Mouse (Mus musculus): ENCODE data around the gene Popdc3. TPM values are rescaled to one million over a fixed set of nuclear protein-coding genes. Genes with fewer than 3 reads are reported as not detected.
"Not testable (repeated sequence)": the region's sequence is repeated elsewhere in the genome, so short reads cannot be mapped to it uniquely, and the experiment has no call there.

Gene Popdc3
- polyA plus RNA-seq (2012; rRNA removed), result 0.22 and 0.59 TPM in 2 replicates

DNA sequence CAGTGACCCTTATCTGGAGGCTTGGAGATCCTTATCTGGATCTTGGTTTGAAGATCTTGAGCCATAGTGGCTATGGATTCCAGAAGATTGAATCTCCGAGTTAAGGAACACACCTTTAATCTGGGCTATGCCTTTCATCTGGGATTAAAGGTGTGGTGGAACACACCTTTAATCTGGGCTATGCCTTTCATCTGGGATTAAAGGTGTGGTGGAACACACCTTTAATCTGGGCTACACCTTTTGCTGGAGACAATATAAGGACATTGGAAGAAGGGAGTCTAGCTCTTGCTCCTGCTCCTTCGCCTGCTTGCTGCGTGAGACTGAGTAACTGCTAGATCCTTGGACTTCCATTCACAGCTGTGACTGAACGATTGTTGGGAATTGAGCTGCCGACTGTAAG lies at the start of gene Popdc3:
Gene Popdc3, plus strand, starts transcription at position 301 of the 400 bp plus-strand sequence.
- DNase-seq (ENCODE audit: extremely low spot score in 1 of 2, low spot score in 1 of 2), result not testable (repeated sequence)

DNA sequence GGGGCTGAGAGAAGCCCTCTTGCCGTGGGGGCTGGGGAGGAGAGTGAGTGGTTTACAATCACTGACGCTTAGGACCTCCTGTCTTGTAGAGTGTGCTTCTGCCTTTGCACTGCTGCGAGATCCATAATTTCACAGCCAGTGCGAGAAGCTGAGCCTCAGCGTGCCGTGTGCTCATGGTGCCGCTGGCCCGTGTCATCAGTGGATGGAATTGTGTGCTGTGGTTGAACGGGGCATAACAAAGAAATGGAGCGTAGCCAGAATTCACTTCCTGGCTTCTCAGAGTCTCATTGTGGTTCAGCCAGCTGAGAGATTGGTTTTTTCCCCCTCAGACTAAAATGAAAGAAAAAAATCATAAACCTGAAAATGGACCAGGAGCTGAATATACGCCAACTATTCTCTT lies 48.8 kb upstream of the Popdc3 start:
- no peak for DNase-seq (ENCODE audit: extremely low spot score in 1 of 2, low spot score in 1 of 2)

DNA sequence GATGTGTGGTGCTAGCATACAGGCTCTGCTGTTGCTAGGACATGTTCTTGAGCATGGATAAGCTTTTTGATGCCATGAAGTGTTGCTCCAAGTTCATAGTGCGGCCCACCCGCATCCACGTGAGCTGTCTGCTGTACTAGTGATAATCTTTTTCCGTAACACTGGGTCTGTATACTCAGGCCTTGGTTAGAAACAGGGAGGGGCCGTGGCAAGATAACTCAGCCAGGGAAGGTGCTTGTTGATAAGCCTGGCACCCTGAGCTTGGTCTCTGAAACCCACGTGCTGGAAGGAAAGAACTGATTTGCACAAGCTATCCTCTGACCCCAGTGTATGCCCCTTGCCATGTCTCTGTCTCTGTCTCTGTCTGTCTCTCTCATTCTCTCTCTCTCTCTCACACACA lies 47.9 kb upstream of the Popdc3 start:
- no peak for DNase-seq (ENCODE audit: extremely low spot score in 1 of 2, low spot score in 1 of 2)

GRCm38 (mm10) chr10:45132371-45132770 lies 45.5 kb upstream of the Popdc3 start:
- peak in 1 of 2 experiments; percentile 35 for DNase-seq (ENCODE audit: extremely low spot score in 1 of 2, low spot score in 1 of 2)

GRCm38 (mm10) chr10:45136806-45137205 lies 41.1 kb upstream of the Popdc3 start:
- peak in 1 of 2 experiments; percentile 70 for DNase-seq (ENCODE audit: extremely low spot score in 1 of 2, low spot score in 1 of 2)

- DNase-seq (ENCODE audit: extremely low spot score in 1 of 2, low spot score in 1 of 2), result no peak
Measured at GRCm38 (mm10) chr10:45139910-45140309, 38.0 kb upstream of the Popdc3 start.

DNA sequence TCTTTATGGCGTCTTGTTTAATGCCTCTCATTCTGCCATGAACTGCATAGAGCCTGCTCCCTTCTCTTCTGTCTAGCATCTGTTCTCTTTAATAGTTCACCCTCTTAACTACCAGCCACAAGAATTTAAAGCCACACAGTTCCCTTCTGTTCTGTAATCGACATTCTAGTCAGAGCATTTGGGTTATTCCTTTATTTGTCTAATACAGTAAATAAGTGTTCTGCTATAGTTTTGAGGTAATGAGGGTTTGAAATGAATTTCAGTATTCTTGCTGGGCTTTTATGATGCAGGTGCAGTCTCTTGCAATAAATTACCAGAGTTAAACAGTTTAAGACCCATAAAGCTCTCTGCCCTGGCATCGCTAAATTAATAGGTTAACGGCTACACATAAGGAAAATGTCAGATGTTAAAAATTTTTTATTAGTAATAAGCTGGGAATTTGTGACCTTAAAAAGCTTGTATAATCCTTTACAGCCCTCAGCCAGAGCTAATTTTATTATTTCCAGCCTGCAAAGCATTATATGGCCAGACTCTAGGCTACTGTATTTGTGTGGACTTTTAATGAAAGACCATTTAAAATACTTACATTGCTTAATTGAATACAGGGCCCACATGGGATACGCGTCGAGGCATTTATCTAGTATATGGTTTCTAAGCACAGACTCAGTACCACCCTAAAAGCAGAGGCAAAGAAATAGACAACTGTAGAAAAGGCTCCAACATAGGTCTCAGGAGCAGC lies 37.3 kb upstream of the Popdc3 start:
- no peak for DNase-seq (ENCODE audit: extremely low spot score in 1 of 2, low spot score in 1 of 2)

- DNase-seq (ENCODE audit: extremely low spot score in 1 of 2, low spot score in 1 of 2), result no peak
Measured at GRCm38 (mm10) chr10:45142359-45142758, 35.5 kb upstream of the Popdc3 start.

GRCm38 (mm10) chr10:45144038-45144817 lies 33.7 kb upstream of the Popdc3 start:
- DNase-seq (ENCODE audit: extremely low spot score in 1 of 2, low spot score in 1 of 2), result no peak

GRCm38 (mm10) chr10:45146821-45147220 lies 31.1 kb upstream of the Popdc3 start:
- no peak for DNase-seq (ENCODE audit: extremely low spot score in 1 of 2, low spot score in 1 of 2)

DNA sequence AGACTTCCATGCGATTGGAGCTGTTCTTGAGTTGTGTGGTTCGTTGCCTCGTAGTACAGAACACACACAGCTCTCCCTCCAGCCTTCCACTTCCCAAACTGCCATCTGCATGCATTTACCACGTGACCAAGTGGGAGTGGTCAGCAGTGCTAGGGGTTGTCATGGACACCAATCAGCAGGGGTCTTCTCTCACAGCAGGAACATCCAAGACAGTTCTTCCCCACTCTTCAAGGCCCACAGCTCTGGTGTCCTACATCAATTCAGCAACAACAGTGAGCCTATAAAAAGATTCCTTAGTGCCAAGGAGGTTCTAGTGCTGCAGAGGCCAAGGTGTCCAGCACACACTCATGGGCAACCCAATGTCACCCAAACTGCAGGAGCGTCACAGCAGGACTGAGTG lies 26.8 kb upstream of the Popdc3 start:
- DNase-seq (ENCODE audit: extremely low spot score in 1 of 2, low spot score in 1 of 2), result no peak

DNA sequence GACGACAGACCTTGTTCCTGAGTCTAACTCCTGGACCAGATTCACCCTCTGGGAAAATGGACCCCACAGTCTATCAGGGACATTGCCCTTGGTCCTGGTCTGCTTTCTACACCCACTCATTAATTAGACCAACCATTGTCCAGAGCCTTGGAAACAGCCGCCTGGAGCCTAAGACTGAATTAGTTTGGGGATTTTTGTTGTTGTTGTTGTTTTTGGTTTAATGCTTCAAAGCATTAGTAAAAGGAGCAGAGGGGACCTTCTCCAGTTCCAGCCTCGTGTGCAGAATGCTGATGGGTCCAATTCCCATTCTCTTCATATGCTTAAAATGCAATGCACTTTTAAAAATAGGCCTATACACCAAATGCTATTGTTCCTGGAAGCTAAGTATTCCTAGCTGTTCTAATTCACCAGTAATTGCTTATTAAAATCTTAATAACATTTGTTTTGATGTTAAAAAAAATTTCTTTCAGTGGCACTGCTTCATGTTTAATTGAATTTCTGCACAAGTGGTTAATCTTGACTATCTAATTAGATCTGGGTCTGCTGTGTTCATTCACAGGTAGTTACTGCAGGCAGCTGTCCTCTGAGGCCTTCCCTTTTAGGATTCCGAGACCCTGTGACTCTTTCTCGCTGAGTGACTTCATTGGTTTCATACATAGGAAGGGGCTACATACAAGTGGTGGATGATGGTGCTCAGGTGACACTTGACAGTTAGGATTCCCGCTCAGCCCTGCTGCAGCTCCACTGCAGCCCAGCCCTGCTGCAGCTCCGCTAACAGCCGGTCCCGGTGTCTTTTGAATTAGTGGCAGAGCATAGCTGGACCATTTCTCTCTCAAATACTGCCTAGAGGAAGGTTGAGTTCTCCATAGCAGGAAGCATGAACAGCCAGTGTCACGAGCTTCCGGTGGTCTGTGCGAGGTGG lies 25.9 kb upstream of the Popdc3 start:
- DNase-seq (ENCODE audit: extremely low spot score in 1 of 2, low spot score in 1 of 2), result peak in 1 of 2 experiments; percentile 9

DNA sequence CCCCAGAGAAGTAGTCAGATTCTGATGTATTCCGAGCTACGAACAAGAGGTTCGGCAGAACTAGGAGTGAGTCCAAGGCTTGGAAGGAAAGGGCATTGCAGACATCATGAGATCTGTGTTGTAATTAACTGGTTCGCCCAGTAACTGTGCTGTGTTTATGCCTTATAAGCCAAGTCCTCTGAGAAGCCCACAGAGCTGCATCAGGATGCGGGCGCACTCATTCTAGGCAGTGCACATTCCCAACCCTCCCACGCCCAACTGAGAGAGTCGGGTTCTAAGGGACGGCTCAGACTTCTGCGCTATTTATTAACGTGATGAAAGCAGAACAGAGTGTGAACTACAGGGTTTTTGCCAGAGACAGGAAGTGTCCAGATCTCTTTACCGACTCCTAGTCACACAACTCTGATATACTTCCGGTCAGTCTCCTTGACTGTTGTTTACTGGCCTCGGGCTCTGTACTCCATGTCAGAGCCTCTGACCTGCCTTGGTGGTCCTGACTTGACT lies 23.3 kb upstream of the Popdc3 start:
- DNase-seq (ENCODE audit: extremely low spot score in 1 of 2, low spot score in 1 of 2), result no peak

DNA sequence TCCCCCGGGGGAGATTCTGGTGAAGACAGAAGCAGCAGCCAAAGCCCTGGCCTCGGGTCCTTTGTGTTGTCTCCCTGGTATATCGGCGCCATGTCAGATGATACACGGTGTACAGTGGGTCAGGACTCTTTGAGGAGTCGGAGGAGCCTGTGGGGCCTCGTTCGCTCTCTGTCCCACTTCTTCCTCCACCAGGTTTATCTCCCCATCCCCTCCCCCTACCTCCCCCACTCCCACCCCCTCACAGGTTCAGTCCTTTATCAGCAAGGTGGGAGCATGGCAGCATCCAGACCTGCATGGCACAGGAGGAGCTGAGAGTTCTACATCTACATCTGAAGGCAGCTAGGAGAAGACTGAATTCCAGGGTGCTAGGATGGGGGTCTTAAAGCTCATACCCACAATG lies 12.0 kb upstream of the Popdc3 start:
- DNase-seq (ENCODE audit: extremely low spot score in 1 of 2, low spot score in 1 of 2), result no peak

DNA sequence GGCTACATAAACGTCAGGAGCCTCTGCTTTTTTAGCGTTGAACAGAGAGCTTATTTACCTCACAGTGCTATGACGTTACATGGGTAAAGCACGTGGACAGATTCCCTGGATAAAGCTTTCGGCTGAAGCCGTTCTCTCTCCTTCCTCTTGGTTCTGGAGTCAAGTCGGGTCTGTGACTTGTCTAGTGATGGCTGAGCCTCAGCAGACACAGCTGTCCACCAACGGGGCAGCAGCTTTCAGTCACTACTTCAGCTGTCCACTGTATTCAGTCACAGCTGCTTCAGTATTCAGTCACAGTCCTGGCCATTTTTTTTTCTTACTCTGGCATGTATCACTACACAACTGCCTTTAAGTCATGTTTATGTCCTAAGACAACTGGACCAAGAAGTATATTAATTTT lies 4.0 kb upstream of the Popdc3 start:
- DNase-seq (ENCODE audit: extremely low spot score in 1 of 2, low spot score in 1 of 2), result no peak

DNA sequence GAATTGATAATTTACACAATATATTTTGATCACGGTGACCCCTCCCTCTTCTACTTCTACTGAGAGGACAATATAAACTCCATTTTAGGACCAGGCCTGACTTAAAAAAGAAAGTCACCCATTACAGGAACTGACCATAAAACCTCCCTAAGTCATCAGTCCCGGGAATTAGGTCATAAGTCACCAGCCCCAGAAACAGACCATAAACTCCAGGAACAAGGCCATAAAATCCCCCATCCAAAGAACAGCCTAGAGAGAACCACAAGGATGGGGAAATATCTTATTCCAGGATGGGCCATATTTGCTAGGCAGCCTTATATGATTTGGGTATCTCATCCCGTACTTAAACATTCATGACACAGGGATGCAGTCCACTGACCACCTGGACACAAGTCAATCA lies 3.6 kb upstream of the Popdc3 start:
- DNase-seq (ENCODE audit: extremely low spot score in 1 of 2, low spot score in 1 of 2), result no peak

- DNase-seq (ENCODE audit: extremely low spot score in 1 of 2, low spot score in 1 of 2), result no peak
Measured at GRCm38 (mm10) chr10:45180677-45181326, 2.9 kb downstream of the Popdc3 start.

DNA sequence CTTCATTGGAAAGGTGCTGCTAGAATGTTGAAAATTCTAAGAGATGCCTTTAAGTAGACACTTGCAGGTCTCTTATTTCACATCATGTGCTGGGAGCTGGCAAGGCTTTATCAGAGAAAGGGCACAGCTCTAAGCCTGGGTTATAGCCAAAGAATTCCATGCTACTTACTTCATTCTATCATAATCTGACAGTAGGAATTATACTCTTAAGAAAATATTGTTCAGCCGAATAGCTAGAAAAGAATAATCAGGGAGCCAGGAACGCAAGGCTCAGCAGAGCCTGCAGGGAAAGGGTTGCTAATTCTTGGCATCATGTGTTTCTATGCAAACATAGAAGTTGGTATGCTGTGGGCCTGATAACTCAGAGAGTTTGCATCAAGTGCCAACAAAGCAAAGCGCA lies 3.4 kb downstream of the Popdc3 start:
- no peak for DNase-seq (ENCODE audit: extremely low spot score in 1 of 2, low spot score in 1 of 2)

DNA sequence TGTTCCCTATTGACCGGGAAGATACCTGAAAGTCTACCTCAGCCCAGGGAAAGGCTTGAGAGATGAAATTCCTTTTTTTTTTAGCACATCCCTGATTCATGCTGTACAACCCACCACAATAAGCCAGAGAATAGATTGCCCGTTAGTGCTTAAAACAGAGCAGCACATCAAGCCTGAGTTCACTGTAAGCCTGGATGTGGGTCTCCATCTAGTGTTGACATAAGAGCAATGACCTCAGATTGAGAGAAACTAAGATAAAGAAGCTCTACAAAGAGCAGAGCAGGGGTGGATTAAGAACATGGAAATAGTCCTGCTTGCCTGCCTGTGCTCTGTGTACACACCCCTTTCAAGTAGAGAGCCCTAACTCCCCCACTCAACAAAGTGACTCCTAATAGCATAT lies 7.6 kb downstream of the Popdc3 start:
- no peak for DNase-seq (ENCODE audit: extremely low spot score in 1 of 2, low spot score in 1 of 2)

Data from frontal cortex, adult 2 months (tissue).